Mouse (Mus musculus) embryo, embryonic 10 days (tissue): ENCODE measurements at regions not wholly inside any gene's neighbourhood (a gene's known extent, or its start where the extent isn't known, plus 50 kb on each side); places are given as distances from the start of the nearest gene placed in this dataset.
A peak's percentile ranks its signal among the peaks of the same experiment; 100 is the strongest.

ENCODE experiments used
- DNase-seq: peaks from one replicate; pipeline ENCODE4 v3.0.0-alpha.2; 2015; ENCODE audit warnings: low spot score

DNA sequence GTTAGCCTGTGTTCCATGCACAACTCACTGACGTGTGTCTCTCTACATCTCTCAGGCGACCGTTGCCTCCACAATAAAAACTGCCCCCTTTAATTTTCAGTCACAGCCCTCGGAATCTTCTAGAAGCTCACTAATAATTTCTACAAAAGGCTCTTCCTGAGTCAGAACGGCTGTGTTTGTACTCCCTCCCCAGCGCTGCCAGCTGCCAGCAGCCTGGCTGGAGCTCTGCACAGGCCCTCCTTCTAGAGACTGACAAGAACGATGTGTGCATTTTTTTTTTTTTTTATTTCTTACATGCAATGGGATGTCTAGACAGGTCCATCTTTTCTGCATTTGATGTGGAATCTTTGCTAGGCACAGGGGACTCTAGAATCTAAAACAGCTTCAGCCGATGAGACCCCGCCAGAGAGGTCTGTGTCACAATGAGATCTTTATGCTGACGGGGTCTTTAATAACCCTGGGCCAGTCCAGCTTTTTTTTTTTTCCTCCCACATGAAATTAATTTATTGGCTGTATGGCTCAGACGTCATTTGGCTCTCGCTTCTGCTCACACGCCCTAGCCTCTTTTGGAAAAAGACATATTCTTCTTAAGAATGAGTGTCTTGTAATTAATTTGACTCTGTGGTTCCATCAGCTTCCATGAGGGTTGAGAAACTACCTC is 185.8 kb upstream of the Zfp507 start:
- no peak for DNase-seq

DNA sequence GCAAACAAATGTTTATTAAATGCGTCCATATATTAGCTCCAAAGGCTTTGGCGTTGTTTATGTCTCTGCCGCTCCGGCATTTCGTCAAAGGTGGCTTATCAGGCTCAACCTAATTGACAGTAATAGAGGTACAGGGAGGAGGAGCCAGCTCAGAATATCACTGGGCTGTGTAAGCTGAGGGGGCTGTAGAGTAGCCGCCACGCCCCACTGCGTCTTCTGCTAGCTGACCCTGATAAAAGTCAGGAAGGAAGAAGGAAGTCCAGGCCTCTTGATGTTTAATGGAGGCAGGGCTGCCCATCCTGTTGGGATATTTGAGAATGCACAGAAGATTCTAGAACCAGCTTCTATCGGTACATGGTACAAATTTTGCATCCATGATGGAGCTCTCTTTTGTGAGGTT is 175.2 kb upstream of the Zfp507 start:
- DNase-seq = no peak

DNA sequence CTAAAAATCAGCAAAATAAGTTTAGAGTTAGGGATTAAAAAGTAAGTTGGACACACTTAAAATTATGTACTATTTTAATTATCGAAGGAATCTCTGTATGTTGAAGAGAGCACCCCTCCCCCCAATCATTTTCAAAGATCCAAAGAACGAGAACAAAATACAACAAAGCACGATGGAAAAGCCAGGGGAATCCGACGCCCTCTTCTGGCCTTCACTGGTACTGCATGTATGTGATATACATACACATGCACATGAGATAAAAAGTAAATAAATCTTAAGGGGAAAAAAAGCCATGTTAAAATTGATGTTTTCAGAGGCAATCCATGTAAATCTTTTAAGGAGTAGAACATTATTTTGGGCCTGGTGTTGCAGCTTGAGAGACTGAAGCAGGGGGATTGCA is 155.9 kb upstream of the Zfp507 start:
- DNase-seq = peak; percentile 26

- DNase-seq = peak; percentile 58
These were observed 155.2 kb upstream of the Zfp507 start for GRCm38 (mm10) chr7:35958052-35958451.

DNA sequence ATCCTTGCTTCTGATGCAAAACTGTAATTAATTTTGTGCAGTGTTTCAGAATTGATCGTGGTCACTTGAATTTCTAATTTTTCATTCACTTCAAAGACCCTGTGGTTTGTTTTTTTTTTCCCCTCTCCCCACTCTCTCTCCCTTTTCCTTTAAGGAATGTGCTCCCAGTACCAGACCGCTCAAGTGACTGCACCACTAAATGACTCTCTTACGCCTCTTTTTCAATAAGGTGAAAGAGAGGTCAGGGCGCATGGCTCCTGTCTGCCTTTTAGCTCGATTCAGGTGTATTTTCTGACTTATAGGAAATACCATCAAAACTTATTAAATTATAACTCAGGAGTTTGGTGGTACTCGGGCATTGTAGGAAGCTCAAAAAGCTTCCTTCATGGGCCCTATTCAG is 146.0 kb upstream of the Zfp507 start:
- DNase-seq = peak; percentile 52

DNA sequence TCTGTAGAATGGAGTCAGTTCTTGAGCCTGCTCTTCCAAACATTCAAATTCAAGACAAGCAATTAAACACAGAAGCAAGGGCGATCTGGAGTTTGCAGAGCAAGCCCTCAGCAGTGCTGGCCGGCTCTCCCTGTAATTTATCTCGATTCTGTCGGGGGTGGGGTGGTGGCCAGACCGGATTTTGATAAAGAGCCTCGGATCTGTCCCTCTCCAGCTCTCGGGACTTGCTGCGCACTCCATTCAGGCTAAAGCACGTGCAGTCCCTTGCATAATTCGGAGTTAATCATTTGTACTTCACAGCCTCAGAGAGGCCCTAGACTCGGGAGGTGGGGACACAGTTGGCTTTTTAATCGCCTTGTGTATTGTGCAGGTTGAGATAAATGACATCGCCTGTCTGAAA is 145.6 kb upstream of the Zfp507 start:
- DNase-seq = peak; percentile 66

DNA sequence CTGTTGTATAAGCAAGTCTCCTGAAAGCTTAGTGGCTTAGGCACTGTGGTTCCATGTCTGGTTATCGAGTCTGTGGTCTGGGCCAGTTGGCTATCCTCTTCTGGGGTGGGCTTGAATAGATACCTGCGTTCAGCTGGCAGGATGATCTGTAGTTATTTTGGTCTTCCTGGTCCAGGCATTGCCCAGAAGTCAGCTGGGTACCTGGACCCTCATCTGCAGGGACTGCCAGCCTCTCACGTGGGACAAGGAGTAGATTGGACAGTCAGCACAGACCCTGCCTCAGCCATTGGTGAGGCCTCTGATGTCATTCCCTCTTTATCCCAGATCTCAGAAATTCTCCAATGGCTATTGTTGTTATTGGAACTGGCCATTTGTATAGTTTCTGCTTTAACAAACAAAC is 138.3 kb upstream of the Zfp507 start:
- DNase-seq = no peak

GRCm38 (mm10) chr7:35938123-35938869 is 135.5 kb upstream of the Zfp507 start:
- DNase-seq = no peak

- no peak for DNase-seq
These were observed 123.9 kb upstream of the Zfp507 start for GRCm38 (mm10) chr7:35926749-35927148.

DNA sequence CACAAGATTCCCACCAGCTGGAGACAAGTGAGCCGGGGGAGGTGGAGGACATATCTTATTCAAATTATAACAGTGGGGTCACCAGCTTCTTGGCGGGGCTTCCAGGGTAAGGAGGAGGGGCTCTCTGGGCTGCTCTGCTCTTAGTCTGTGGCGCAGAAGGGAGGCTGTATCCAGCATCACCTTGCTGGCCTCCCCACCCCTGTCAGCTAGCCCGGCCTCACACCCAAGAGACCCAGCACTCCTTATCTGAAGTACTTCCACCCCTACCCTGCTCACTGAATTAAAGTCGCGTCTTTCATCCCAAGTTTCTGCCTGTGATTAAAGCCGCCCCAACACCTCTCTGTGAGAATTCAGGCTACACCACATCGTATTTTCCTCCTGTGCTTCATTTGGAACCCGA is 119.8 kb upstream of the Zfp507 start:
- DNase-seq = no peak

DNA sequence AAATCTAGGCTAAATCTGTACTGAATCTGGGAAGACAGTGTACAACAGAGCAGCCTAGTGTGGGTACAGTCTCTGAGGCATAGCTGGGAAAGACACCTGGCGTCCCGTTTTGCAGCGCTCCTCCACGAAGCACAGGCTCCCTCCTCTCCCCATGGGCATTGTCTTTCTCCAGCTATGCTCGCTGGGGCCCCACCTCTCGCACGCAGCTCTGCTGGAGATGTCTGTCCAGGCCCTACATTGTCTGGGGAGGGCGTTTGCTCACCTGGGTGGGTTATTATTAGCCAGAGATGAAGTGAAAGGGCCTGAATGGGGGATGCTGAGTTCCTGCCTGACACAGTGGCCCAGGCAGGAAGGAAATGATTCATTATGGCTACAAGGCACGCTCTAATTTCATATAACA is 118.1 kb upstream of the Zfp507 start:
- DNase-seq = no peak

DNA sequence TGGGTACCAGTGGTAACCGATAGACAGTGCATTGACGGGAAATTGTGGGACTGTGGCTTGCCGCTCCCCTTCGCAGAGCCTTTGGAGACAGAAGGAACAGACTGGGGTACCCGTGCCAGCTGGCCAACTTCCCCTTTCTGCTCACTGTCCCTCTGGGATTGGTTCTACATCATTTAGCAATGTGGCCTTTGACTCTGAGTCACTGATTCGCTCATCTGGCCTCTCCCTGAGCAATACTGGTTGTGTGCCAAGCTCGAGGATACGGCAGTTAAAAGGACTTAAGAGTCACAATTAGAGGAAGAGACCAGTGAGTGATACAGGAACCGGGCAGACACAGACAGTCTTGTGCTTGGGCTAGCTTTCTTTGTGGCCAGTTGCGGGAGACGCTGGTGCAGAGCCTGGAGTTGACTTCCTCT is 117.4 kb upstream of the Zfp507 start:
- no peak for DNase-seq

GRCm38 (mm10) chr7:35910109-35910706 is 107.4 kb upstream of the Zfp507 start:
- DNase-seq = no peak

- DNase-seq = peak; percentile 74
These were observed 99.2 kb upstream of the Zfp507 start for GRCm38 (mm10) chr7:35901942-35902381.

- no peak for DNase-seq
These were observed 96.1 kb upstream of the Zfp507 start for GRCm38 (mm10) chr7:35898701-35899445.

- DNase-seq = no peak
These were observed 90.5 kb upstream of the Zfp507 start for GRCm38 (mm10) chr7:35893292-35893691.

DNA sequence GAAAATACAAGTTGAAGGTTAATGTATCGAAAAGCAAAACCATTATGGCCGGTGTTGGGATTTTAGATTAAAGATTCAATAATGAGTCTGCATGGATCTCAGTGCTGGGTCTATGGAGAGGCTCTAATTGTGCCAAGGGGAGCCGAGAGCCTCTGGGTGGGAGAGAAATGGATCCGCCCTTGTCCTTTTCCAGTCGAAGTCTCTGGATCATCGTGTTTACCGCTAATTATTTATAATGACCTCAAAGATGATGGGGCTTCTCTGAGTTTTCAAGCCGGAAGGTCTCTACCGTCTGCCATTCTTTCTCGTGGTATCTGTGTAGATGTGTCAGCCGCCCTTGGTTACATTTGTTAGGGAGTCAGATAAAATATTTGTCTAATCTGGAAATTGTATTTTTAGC is 83.2 kb upstream of the Zfp507 start:
- DNase-seq = no peak

DNA sequence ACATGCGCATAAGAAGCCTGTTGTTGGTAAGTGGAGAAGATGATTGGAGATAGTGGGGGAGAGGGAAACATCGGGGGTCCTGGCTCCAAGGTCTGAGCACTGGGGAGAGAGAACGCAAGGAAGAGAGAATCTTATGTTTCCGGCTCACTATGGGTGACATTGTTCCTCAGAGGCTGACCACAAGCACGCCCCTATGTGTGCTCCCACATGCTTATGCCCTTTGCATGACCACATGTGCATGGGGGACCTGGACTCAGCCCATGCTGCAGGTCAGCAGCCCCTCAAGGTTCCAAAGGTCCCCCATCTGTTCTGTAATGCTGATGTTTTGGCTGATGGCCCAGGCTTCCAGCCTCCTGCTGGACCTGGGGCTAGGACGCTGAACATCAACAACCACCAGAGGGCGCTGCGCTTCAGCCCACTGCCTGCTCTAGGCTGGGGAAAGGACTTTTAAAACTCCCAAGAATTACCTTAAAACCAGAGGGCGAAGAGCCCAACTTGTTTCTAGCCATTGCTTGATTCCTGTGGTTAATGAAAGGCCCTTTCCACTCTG is 77.0 kb upstream of the Zfp507 start:
- peak; percentile 89 for DNase-seq

DNA sequence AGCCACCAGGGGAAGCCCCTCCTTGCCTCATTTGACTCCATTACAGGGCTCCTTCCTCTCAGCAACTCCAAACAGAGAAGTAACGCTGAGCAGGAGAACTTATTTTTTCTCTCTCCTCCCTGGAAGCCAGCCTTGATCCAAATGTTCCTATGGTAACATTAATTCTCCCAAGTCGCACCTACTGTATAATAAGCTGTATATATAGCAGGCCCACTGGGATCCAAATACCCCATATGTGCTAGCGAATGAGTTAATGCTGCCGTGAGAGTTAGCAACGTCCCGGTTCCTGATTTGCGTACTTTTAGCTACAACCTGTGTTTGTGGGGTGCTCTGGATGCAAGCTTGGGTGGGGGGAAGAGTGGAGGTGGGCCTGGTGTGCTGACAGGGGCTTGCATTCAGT is 75.4 kb upstream of the Zfp507 start:
- DNase-seq = no peak

- DNase-seq = no peak
These were observed 58.2 kb upstream of the Zfp507 start for GRCm38 (mm10) chr7:35861049-35861448.

- DNase-seq = no peak
These were observed 56.8 kb upstream of the Zfp507 start for GRCm38 (mm10) chr7:35859601-35860000.

GRCm38 (mm10) chr7:35857693-35858092 is 54.9 kb upstream of the Zfp507 start:
- no peak for DNase-seq
